Mouse (Mus musculus) frontal cortex, postnatal 14 days (tissue): ENCODE measurements at regions not wholly inside any gene's neighbourhood (a gene's known extent, or its start where the extent isn't known, plus 50 kb on each side); places are given as distances from the start of the nearest gene placed in this dataset.
A peak's percentile ranks its signal among the peaks of the same experiment; 100 is the strongest.

Experiments
- DNase-seq, 2 experiments: peaks; one replicate each; pipeline ENCODE4 v3.0.0; 2022; ENCODE audit warnings: low spot score in 2 of 2

DNA sequence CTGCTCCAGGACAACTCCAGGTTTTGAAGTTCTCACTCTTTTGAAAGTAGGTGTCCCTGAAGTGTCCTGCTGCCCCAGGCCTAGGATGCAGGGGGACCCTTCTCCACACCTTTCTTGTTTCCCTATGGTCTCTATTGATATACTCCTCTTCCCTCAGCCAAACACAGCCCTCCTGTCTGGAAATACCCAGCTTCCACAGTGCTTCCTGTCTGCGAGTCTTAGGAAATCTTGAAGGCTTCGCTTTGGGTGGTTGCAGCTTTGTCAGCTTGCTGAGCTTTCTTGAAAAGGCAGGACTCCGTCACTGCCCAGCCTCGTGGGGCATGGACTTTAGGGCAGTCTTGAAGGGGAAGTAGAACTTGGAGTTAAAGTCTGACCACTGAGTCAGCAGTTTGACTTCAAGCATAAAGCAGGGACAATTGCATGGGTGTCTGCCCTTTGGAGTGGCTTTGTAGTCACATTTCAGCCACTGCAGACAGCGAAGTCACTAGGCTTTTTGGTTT, 51.1 kb upstream of the Lrrc52 start:
- no peak for DNase-seq

DNA sequence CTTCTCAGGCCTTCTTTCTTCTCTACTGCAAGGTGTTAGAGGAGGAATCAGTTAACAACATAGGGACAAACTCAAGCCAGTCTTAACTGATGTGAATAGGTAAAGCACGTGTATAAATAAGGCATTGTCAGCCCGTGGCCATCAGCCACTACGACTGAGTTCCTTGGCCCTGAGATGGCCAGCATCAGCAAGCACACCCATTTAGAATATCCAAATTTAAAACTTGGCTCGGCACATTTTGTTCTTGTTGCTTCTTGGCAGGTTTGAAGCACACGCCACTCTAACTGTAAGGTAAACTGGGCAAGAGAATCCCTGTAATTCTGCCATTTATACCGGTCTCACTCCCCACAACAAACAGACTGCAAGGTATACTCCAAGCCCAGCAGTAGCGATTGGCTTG, 57.3 kb upstream of the Lrrc52 start:
- DNase-seq, result no peak

DNA sequence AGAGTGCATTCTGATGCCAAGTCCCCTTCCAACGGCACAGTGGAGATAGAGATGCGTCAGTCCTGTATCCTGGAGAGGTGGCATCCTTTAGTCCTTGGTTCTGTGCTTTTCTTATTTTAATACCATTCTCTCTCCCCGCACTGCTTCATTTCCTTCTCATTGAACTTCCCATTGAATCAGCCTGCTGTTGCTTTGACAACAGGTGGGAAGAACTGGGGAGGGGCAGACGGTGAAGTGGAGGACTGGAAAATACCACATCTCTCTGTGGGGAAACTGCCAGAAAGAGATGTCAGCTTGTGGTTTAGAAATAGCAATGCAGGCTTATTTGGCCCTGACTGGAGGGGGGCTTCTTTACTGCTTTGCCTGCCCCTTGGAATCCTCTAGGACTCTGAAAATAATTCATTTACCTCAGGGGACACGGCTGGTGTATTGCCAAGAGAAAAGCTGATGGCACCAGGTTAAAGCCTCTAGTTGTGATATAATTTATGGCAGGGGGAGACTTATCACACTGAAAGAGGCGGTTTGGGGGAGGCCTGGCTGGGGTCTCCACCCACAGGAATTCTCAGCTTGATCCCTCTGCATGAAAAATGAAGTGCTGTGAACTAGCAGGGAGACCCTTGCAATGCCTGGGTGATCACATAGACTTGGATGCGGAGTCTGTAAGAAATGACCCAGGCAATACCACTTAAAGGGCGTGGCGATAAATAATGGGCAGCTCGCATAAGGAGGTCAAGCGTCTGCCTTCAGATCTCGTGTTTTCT, 65.4 kb upstream of the Rxrg start:
- peak; percentile 16 to 33 for DNase-seq

DNA sequence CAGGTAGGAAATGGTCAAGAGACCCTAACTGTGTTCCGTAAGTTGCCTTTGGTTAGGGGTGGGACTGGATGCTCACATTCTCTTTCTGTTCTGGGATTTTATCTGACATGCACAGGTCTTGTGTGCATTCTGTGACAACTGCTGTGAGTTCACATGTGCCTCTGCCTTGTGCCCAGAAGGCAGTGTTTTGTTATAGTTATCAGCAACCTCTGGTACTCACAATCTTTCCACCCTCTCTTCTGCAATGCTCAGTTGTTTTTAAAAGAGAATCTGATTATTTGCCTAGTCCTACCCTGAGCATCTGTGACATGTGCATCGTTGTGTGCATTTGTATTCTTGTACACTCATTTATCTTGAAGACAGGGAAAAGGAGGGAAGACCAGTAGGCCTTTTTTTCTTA, 52.2 kb upstream of the Rxrg start:
- DNase-seq, result no peak

DNA sequence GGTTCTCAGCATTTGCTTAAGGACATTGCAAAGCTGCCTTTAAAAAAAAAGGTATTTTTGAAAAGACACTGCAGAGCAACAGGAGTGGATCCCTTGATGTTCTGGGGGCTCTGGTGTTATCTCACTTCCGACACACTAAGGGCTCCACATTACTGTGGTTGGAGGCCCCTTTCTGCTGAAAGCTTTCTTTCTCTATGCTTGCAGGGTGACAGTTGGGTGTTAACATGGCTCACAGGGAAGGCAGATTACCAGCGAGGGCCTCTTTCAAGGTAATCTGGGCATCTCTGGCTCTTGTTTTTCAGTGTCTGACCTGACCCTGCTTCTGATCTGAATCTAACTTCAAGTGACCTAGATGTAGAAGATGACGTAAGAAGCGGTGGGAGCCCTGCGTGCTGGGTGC, 50.9 kb upstream of the Rxrg start:
- DNase-seq, result no peak
